Mouse (Mus musculus): Measurements from ENCODE around the gene Rab31. TPM values are rescaled to one million over a fixed set of nuclear protein-coding genes. Genes with fewer than 3 reads are reported as not detected.

Gene Rab31
- polyA plus RNA-seq, 1 experiment from 2014 or later, result 59.8 TPM

DNA sequence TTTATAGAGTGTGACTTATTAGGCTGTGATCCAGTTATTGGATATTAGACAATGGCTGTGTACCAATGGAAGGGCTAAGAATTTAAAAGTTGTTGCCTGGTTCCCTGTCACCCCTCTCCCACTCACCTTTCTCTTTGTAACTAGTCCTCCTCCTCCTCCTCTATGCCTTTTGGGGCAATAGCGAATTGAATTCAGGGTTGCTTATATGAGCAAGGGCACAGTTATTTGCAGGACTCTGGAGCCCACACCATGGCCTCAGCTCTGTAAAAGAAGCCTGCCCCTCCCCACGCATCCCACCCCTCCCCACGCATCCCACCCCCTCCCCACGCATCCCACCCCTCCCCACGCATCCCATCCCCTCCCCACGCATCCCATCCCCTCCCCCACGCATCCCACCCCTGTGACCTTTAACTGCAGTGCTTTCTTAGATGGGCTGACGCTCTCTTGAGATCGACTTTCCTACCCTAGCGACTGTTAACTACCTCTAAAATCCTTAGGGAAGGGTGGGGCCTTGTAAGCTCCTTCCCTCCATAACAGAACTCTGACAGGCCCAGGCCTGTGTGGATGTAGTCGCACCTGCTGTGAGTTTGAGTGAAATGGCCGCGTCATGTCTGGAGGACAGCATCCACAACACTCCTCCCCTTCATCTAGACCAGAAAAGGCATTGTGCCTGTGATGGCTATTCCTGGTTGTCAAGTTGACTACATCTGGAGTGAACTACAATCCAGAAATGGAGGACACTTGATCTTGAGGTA lies 21.7 kb upstream of the Rab31 start:
- H3K27me3 ChIP-seq, result no peaks in the 10 kb centered on the region
- ATAC-seq (ENCODE audit: insufficient number of reproducible peaks, insufficient read depth, low FRiP score, low TSS enrichment, low read depth), result no peak
- H3K36me3 ChIP-seq, result peaks cover 8% of the 10 kb centered on the region; the same call in 1 of the 2 replicates
- H3K4me3 ChIP-seq, result no peak overlapping the region
- H3K27ac ChIP-seq, result no peak overlapping the region
- H3K9me3 ChIP-seq, result no peaks in the 10 kb centered on the region
- no peak overlapping the region for H3K4me2 ChIP-seq
- H3K4me1 ChIP-seq, result peaks cover 4% of the 10 kb centered on the region; the same call in 1 of the 2 replicates
- H3K9ac ChIP-seq, result no peak overlapping the region
- 81% methylated on average over 13 of the region's 13 CpGs for WGBS

DNA sequence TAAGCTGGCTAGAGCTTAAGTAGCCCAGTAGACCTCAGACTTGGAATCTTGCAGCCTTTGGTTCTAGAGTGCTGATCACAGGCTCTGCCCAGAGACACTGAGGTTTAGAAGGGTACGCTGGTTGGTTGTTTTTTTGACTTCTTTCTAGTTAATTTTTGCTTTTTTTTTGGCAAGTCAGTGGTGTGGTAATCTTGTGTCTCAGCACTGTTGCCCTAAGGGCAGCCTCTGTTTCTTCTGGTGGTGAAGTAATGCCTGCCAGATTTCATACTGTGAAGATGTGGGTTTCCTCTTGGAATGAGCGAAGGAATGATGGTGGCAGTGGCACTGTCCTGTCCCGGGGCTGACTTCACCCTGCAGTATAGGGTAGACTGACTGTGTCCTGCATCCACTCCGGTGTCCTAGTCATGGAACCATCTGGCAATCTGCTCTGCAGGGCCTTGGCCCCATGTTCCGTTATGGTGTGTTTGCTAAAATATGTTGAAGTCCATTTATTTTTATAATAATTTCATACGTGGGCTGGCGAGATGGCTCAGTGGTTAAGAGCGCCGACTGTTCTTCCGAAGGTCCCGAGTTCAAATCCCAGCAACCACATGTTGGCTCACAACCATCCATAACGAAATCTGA lies 20.9 kb upstream of the Rab31 start:
- 91% methylated on average over 12 of the region's 12 CpGs for WGBS
- no peak overlapping the region for H3K9ac ChIP-seq
- no peak for ATAC-seq (ENCODE audit: insufficient number of reproducible peaks, insufficient read depth, low FRiP score, low TSS enrichment, low read depth)
- H3K27ac ChIP-seq, result no peak overlapping the region
- H3K4me2 ChIP-seq, result no peak overlapping the region
- H3K36me3 ChIP-seq, result peaks cover 8% of the 10 kb centered on the region; the same call in 1 of the 2 replicates
- no peaks in the 10 kb centered on the region for H3K9me3 ChIP-seq
- no peaks in the 10 kb centered on the region for H3K27me3 ChIP-seq
- peaks cover 10% of the 10 kb centered on the region; the same call in 1 of the 2 replicates for H3K4me1 ChIP-seq
- H3K4me3 ChIP-seq, result no peak overlapping the region

DNA sequence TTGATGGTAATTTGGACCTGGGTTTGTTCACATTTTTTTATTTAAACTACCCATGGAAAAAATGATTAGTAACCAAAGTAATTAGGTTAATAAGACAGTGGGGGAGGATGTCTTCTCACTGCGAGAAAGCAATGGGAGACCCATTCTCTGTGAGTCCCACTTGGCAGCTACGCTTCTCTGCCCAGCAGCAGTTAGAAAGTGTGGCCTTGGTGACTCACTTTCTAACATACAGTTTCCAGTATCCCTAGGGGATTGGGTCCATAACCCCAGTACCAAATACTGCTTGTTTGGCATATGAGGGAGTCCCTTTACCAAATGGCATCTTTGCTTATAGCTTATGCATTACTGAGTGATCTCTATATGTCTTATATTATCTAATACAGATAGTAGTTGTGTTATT lies 18.6 kb upstream of the Rab31 start:
- Histone ChIP-seq H3K27me3 (no peaks in the 10 kb centered on the region), H3K4me1 (peaks cover 14% of the 10 kb centered on the region; the same call in 1 of the 2 replicates), H3K9ac (no peak overlapping the region), H3K27ac (no peak overlapping the region), H3K36me3 (peaks cover 16% of the 10 kb centered on the region; the same call in 1 of the 2 replicates), H3K9me3 (no peaks in the 10 kb centered on the region), H3K4me2 (no peak overlapping the region), H3K4me3 (no peak overlapping the region)
- ATAC-seq (ENCODE audit: insufficient number of reproducible peaks, insufficient read depth, low FRiP score, low TSS enrichment, low read depth), result no peak
- 92% methylated on average over 2 of the region's 2 CpGs for WGBS

DNA sequence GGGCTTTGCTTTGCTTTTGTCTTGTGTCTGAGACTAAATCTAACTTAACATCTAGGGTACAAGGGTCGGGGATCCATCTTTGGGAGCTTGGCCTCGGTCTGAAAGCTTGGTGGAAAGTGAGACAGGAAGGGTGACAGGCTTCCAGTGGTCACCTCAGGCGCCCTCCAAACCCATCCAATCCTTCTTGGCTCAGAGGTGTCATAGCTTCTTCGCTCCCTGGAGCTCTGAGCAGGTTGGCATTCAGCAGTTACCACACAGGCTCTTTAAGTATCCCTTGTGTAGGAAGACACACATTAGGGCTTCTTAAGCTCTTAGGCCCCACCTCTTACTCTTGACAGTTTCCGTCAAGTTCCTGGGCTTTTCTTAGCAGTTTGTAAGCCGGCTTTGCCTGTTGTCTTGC lies 17.0 kb upstream of the Rab31 start:
- Histone ChIP-seq H3K4me1 (peaks cover 23% of the 10 kb centered on the region; the same call in 1 of the 2 replicates), H3K4me2 (no peak overlapping the region), H3K27me3 (no peaks in the 10 kb centered on the region), H3K9ac (no peak overlapping the region), H3K9me3 (no peaks in the 10 kb centered on the region), H3K4me3 (no peak overlapping the region), H3K36me3 (peaks cover 22% of the 10 kb centered on the region), H3K27ac (no peak overlapping the region)
- no peak for ATAC-seq (ENCODE audit: insufficient number of reproducible peaks, insufficient read depth, low FRiP score, low TSS enrichment, low read depth)
- 89% methylated on average over 6 of the region's 6 CpGs for WGBS

DNA sequence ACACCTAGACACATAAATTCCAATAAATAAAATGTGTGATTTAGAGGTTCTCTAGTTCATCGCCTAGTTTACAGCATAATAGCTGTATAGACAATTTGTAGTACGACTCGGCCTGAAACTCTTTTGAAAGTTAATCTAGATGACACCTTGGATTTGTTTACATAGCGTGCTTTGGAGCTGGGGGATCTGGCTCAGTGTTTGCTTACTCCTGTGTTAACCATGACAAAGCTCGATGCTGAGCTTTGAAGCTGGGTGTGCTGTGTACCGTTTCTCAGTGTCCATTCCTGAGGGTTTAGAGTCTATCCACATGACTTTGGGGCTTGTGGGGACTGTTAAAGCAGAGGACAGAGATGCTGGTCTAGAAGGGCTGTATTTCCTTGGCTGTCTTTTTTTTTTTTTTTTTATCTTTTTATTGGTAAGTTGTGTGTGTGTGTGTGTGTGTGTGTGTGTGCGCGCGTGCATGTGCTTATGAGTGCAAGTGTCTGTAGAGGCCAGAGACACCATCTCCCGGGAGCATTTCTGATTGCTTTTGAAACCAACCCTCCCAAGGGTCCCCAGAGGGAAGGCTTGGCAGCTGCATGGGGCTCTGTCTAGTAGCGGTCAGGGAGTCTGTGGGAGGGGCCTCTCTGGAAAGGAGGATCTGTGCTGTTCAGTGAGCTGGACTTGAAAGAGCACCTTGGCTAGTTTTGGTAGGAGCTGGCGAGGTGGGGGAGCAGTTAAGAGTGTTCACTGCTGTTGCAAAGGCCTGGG lies 16.2 kb upstream of the Rab31 start:
- peaks cover 20% of the 10 kb centered on the region for H3K36me3 ChIP-seq
- no peak overlapping the region for H3K27ac ChIP-seq
- H3K4me2 ChIP-seq, result no peak overlapping the region
- no peaks in the 10 kb centered on the region for H3K27me3 ChIP-seq
- H3K4me1 ChIP-seq, result peaks cover 26% of the 10 kb centered on the region; the same call in 1 of the 2 replicates
- no peaks in the 10 kb centered on the region for H3K9me3 ChIP-seq
- H3K9ac ChIP-seq, result no peak overlapping the region
- no peak for ATAC-seq (ENCODE audit: insufficient number of reproducible peaks, insufficient read depth, low FRiP score, low TSS enrichment, low read depth)
- H3K4me3 ChIP-seq, result no peak overlapping the region
- 83% methylated on average over 12 of the region's 12 CpGs for WGBS

DNA sequence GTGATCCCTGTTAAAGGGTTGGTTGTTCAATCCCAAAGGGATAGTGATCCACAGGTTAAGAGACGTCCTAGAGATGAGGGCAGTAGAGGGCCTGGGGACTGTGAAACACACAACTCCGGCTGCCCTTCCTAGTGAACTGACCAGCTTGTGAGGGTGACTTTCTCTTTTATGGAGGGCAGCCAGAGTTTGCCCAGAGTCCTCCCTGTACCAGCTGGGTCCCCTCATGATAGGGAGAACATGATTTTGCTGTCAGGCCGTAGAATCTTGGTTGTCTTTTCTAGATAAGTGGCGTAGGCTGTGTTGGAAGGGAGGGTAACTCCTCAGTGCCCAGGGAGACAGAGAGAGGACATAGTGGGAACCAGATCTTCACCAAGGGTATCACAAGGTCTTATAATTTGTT lies 14.7 kb upstream of the Rab31 start:
- ATAC-seq (ENCODE audit: insufficient number of reproducible peaks, insufficient read depth, low FRiP score, low TSS enrichment, low read depth), result no peak
- H3K9ac ChIP-seq, result no peak overlapping the region
- peaks cover 20% of the 10 kb centered on the region for H3K36me3 ChIP-seq
- peaks cover 22% of the 10 kb centered on the region; the same call in 1 of the 2 replicates for H3K4me1 ChIP-seq
- WGBS, result 91% methylated on average over 4 of the region's 4 CpGs
- H3K4me2 ChIP-seq, result no peak overlapping the region
- H3K27ac ChIP-seq, result no peak overlapping the region
- H3K4me3 ChIP-seq, result no peak overlapping the region
- H3K27me3 ChIP-seq, result no peaks in the 10 kb centered on the region
- no peaks in the 10 kb centered on the region for H3K9me3 ChIP-seq

DNA sequence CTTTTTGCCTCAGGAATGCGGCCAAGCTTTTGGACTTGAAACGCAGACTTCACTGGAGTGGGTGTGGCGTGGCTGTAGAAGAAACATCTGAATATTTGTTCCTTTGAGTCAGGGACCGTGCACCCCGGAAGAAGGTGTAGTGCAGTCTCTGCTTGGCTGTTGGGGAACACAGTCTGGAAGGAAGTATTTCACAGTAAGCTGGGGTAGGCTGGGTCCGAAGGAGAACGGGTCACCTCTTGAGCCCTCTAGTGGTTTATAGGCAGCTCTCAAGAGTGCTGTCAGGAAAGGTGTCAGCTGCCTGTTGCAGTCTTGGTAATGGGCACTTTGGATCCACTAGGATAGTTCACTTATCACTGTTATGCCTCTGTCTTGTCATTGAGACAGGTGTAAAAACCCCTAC lies 13.7 kb upstream of the Rab31 start:
- no peaks in the 10 kb centered on the region for H3K27me3 ChIP-seq
- no peak overlapping the region for H3K27ac ChIP-seq
- peaks cover 29% of the 10 kb centered on the region for H3K4me1 ChIP-seq
- no peak overlapping the region for H3K9ac ChIP-seq
- 84% methylated on average over 7 of the region's 7 CpGs for WGBS
- peaks cover 20% of the 10 kb centered on the region for H3K36me3 ChIP-seq
- no peak overlapping the region for H3K4me3 ChIP-seq
- no peak for ATAC-seq (ENCODE audit: insufficient number of reproducible peaks, insufficient read depth, low FRiP score, low TSS enrichment, low read depth)
- no peaks in the 10 kb centered on the region for H3K9me3 ChIP-seq
- no peak overlapping the region for H3K4me2 ChIP-seq

DNA sequence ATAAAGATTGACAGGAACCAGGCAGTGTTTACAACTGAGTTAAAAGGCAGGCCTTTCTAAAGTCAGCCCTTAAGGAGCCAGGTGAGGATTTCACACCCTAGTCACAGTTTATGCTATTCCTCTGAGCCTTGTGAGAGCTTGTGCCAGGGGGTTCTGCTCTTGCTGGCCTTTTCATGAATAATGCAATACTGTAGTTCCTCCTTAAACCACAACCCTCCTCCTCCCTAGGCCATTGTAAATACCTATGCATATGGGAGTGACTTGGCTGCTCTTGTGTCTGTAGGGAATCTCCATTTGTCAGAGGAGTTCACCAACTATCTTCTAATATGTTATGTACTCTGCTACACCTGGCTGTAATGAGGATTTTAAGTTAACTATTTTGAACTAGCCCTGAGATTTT lies 13.2 kb upstream of the Rab31 start:
- ATAC-seq (ENCODE audit: insufficient number of reproducible peaks, insufficient read depth, low FRiP score, low TSS enrichment, low read depth), result no peak
- Histone ChIP-seq H3K27me3 (no peaks in the 10 kb centered on the region), H3K36me3 (peaks cover 20% of the 10 kb centered on the region), H3K9me3 (no peaks in the 10 kb centered on the region), H3K9ac (no peak overlapping the region), H3K4me2 (no peak overlapping the region), H3K4me3 (no peak overlapping the region), H3K27ac (no peak overlapping the region), H3K4me1 (peaks cover 29% of the 10 kb centered on the region)

DNA sequence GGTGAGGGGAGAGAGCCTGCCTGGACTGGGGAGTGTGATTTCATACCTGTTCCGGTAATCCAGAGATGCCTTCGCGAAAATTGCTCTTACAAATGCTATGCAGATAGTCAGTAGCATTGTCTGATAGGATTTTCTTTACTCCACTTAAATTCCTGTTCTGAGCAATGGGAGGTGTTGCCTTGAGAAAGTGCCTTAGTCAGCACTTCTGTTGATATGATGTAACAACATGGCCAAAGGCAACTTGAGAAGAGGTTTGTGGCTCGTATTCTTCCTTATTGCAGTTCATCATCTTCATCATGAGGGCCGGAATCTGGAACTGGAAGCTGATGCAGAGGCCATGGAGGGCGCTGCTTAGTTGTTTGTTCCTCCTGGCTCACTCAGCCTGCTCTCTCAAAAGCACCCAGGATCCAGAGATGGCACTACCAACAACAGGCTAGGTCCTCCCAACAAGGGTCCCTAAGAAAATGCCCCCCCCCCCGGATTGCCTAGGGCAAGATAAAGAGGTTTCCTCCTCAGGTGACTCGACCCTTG lies 12.1 kb upstream of the Rab31 start:
- no peak for ATAC-seq (ENCODE audit: insufficient number of reproducible peaks, insufficient read depth, low FRiP score, low TSS enrichment, low read depth)
- peaks cover 29% of the 10 kb centered on the region for H3K4me1 ChIP-seq
- peaks cover 20% of the 10 kb centered on the region for H3K36me3 ChIP-seq
- H3K27ac ChIP-seq, result no peak overlapping the region
- H3K9me3 ChIP-seq, result no peaks in the 10 kb centered on the region
- peak overlapping the region; percentile 63 for H3K4me2 ChIP-seq
- no peaks in the 10 kb centered on the region for H3K27me3 ChIP-seq
- H3K9ac ChIP-seq, result 0 out of 2 replicates have a peak overlapping the region, but pooled peaks have one; percentile 32
- peak overlapping the region; percentile 91 for H3K4me3 ChIP-seq
- WGBS, result 64% methylated on average over 8 of the region's 8 CpGs

DNA sequence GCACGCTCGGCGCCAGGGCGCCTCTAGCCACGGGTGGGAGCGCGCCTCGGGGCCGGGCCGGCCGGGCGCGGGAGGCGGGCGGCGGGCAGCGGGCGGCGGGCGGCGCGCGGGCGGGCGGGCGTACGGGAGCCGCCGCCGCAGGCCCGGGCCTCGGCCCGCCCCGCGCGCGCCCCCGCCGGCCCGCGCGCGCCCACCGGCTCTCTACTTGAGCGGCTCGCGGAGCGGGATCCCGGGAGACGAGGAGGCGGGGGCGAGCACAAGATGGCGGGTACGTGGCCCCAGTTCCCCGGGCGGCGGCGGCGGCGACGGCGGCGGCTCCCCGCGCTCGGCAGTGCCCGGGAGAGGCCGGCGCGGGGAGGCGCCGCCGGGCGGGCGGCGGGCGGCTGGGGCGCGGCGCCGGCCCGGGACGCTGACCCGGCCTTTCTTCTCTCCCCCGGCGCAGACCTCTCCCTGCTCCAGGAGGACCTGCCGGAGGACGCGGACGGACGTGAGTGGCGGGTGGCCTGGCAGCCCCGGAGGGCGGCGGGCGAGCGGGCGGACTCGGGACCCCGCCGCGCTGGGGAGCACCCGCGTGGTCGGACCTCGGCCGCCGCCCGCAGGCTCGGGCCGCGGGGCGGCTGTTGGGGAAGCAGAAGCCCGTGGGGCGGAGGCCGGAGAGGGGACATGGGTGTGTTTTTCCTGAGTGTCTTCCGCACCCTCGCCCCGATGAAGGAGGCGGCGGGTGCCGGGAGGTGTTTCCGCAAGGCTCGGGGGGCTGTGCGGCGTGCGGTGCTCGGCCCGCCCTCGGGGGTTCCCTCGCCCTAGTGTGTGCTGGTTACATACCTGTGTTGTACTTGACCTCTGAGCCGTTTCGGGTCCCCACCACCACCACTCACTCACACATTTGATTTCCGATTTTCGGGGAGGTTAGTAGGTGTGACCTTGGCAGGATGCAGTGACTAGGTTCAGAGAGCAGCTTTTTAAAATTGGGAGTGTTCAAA lies 10.9 kb upstream of the Rab31 start:
- Histone ChIP-seq H3K9me3 (no peaks in the 10 kb centered on the region), H3K36me3 (peaks cover 20% of the 10 kb centered on the region), H3K27ac (peak overlapping the region; percentile 99), H3K4me2 (peak overlapping the region; percentile 66), H3K9ac (peak overlapping the region; percentile 99), H3K4me3 (peak overlapping the region; percentile 91), H3K27me3 (no peaks in the 10 kb centered on the region), H3K4me1 (peaks cover 22% of the 10 kb centered on the region)
- under 1% methylated on average over 56 of the region's 135 CpGs for WGBS
- ATAC-seq (ENCODE audit: insufficient number of reproducible peaks, insufficient read depth, low FRiP score, low TSS enrichment, low read depth), result peak; percentile 26; the same call in 1 of the 2 replicates
